Mouse (Mus musculus) MEL (cell line): Measurements from ENCODE around the gene Sag. TPM values are rescaled to one million over a fixed set of nuclear protein-coding genes. Genes with fewer than 3 reads are reported as not detected.

Experiments
- GATA1 ChIP-seq: IDR thresholded peaks from 2 replicates; pipeline ENCODE4 v1.6.1; 2011; ENCODE audit warnings: low read depth, low read length, improper control_type of control experiment
- polyA plus RNA-seq, 2 experiments: library from polyadenylated mRNA; stranded (reverse) in 1 of 2; unstranded in 1 of 2; fragments of >175 nt in 1 of 2; fragments of >200 nt in 1 of 2; gene quantifications; 2 replicates each; pipeline versions ENCODE4 v1.2.1 to v1.2.4; 2012; ENCODE audit warnings: low replicate concordance in 2 of 2, low read depth in 1 of 2; ENCODE audit not compliant: insufficient read length in 2 of 2, insufficient read depth in 1 of 2, missing spikeins in 1 of 2
- total RNA-seq: library from RNA; depleted of rRNA; stranded (reverse); fragments of 300-350 nt; gene quantifications from 2 replicates; pipeline ENCODE4 v1.2.3, GENCODE M21; 2012; rRNA removed

Gene Sag
- total and polyA plus RNA-seq, 3 experiments, result 2.5 to 4.1 TPM; not detected in 1

- no peak for TF ChIP-seq GATA1
These were observed 89.9 kb downstream of the Sag start (continued) for GRCm38 (mm10) chr1:87893414-87893813.

Other genes with a start within 250 kb of the Sag start
- not detected in 2 replicates for gene Ngef, start 229.8 kb upstream of the Sag start, total RNA-seq
- gene Ngef, start 229.8 kb upstream of the Sag start, polyA plus RNA-seq, result not detected
- 69.4 and 73.0 TPM in 2 replicates for gene Inpp5d, start 183.4 kb upstream of the Sag start, total RNA-seq
- gene Inpp5d, start 183.4 kb upstream of the Sag start, polyA plus RNA-seq, result 10 to 100 TPM in 1 of 2 experiments, not detected in 1; 71.3 TPM
- gene Atg16l1, start 47.8 kb upstream of the Sag start, total RNA-seq, result 25.7 and 34.0 TPM in 2 replicates
- 10 to 100 TPM in 1 of 2 experiments, not detected in 1; 33.8 TPM for gene Atg16l1, start 47.8 kb upstream of the Sag start, polyA plus RNA-seq
- 29.5 and 31.8 TPM in 2 replicates for gene Dgkd, start 49.6 kb downstream of the Sag start, total RNA-seq
- 100 to 1,000 TPM in 1 of 2 experiments, 10 to 100 TPM in 1; 39.5 to 135 TPM for gene Dgkd, start 49.6 kb downstream of the Sag start, polyA plus RNA-seq
- 8.8 and 8.9 TPM in 2 replicates for gene Usp40, start 204.9 kb downstream of the Sag start, total RNA-seq
- 10 to 100 TPM in 1 of 2 experiments, not detected in 1; 10.1 TPM for gene Usp40, start 204.9 kb downstream of the Sag start, polyA plus RNA-seq